Comparison of ENCODE assay signal across 8 mouse cellular contexts in the genomic region with DNA sequence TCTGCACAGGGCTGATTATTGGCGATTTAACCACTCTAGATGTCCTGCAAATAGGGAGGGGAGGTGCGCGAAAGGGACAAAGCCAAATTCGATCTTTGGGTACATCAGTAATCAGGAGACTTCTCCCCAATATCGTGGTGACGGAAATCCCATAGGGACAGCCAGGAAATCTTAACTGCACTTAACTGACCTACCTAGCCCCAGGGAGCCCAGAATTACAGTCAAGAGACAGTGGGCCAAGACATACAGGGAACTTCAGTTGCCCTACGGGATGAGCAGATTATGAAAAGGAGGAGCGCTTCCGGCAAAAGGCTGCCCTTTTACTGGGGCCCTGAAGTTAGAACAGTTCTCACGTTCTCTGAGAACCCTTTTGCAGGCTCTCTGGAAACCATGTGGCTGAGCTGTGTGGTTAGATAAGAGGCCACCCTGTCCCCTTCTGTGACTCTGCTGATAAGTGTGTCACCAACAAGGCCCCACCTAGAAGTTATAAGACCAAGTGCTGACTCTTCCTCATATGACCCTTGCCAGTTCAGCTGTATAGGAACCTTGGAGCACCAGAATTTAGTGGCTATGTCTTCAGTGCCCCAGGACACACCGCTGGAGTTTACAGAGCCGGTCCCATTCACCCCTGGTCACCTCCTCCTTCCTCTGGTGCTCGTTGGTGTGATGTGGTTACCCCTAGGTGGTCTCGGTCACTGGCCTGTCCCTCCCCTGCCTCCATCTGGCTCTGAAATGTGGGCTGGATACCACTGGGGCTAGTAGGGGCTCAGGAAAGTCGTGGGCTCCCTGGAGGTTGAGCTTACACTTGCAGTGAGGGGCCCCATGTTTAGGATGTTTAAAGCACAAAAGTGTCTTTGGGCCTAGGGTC. TPM values are rescaled to one million over a fixed set of nuclear protein-coding genes. Genes with fewer than 3 reads are reported as not detected.
DNase-seq lines count a peak whose midpoint lies in the region; ATAC-seq and TF ChIP-seq lines count a peak whose summit lies in the region.

No protein-coding gene starts in this region.

- peak overlapping the region; percentile 51 for H3K4me3 ChIP-seq in lung, embryonic 14.5 days (ENCODE audit: low read depth, low read length)
- H3K4me3 ChIP-seq in embryonic facial prominence, embryonic 11.5 days (ENCODE audit: low read depth, low read length), result peak overlapping the region; percentile 41
- H3K4me3 ChIP-seq in limb, embryonic 10.5 days, result peak overlapping the region; percentile 58
- H3K4me3 ChIP-seq in small intestine, adult 2 months (ENCODE audit: low read depth, low read length), result peak overlapping the region; percentile 6; the same call in 1 of the 2 replicates

- no peaks in the 10 kb centered on the region for H3K9me3 ChIP-seq in lung, embryonic 14.5 days (ENCODE audit: low read depth, low read length)
- H3K9me3 ChIP-seq in embryonic facial prominence, embryonic 11.5 days (replicated peaks; ENCODE audit: control insufficient read depth, low read length), result no peaks in the 10 kb centered on the region
- H3K9me3 ChIP-seq in limb, embryonic 10.5 days (replicated peaks), result no peaks in the 10 kb centered on the region

- no peak for TF ChIP-seq CTCF in lung, embryonic 14.5 days (IDR thresholded peaks at IDR 0.05; ENCODE audit: low read depth)
- no peak for TF ChIP-seq CTCF in small intestine, adult 2 months (IDR thresholded peaks at IDR 0.05; ENCODE audit: extremely low read depth, insufficient read length, insufficient replicate concordance, low read depth, low read length)

- H3K27ac ChIP-seq in lung, embryonic 14.5 days (ENCODE audit: low read depth), result peak overlapping the region; percentile 87
- 0 out of 2 replicates have a peak overlapping the region, but pooled peaks have one; percentile 44 for H3K27ac ChIP-seq in embryonic facial prominence, embryonic 11.5 days (replicated peaks; ENCODE audit: low read depth, low read length)
- peak overlapping the region; percentile 90 for H3K27ac ChIP-seq in limb, embryonic 10.5 days
- H3K27ac ChIP-seq in small intestine, adult 2 months (ENCODE audit: insufficient read depth, low read depth, low read length), result peak overlapping the region; percentile 63

- intact Hi-C loops in left cerebral cortex, postnatal 4 days (cut with DNase I), result no loop called here

- TF ChIP-seq POLR2A in small intestine, adult 2 months (IDR thresholded peaks at IDR 0.05; ENCODE audit: low read depth, low read length), result no peak

- peak overlapping the region; percentile 75 for H3K9ac ChIP-seq in lung, embryonic 14.5 days
- peak overlapping the region; percentile 80 for H3K9ac ChIP-seq in embryonic facial prominence, embryonic 11.5 days (replicated peaks; ENCODE audit: low read length)

- ATAC-seq in lung, embryonic 14.5 days (ENCODE audit: insufficient read depth), result no peak
- ATAC-seq in embryonic facial prominence, embryonic 11.5 days (replicated peaks; ENCODE audit: insufficient number of reproducible peaks, low FRiP score, low TSS enrichment, low read depth), result no peak

- DNase-seq in lung, embryonic 14.5 days, result peak; percentile 36
- DNase-seq in lung, postnatal 36 days, result no peak
- DNase-seq in embryonic facial prominence, embryonic 11.5 days (ENCODE audit: low spot score), result no peak
- no peak for DNase-seq in limb, embryonic 10.5 days (ENCODE audit: low spot score)
- no peak for DNase-seq in frontal cortex, postnatal 14 days (ENCODE audit: low spot score in 2 of 2)
- DNase-seq in left cerebral cortex, postnatal 4 days, result no peak
- no peak for DNase-seq in left cerebral cortex, adult 8-10 months (ENCODE audit: low spot score in 2 of 2)

- H3K27me3 ChIP-seq in lung, embryonic 14.5 days (ENCODE audit: insufficient read depth, low read length), result no peaks in the 10 kb centered on the region
- H3K27me3 ChIP-seq in embryonic facial prominence, embryonic 11.5 days (ENCODE audit: control insufficient read depth, insufficient read depth, low read length), result peaks cover 4% of the 10 kb centered on the region; the same call in 1 of the 2 replicates
- H3K27me3 ChIP-seq in limb, embryonic 10.5 days (ENCODE audit: low read depth, poor library complexity, severe bottlenecking), result peaks cover 26% of the 10 kb centered on the region
- H3K27me3 ChIP-seq in small intestine, adult 2 months (ENCODE audit: control insufficient read depth, insufficient read depth, low read length), result 0 out of 2 replicates have a peak, but pooled peaks cover 3% of the 10 kb centered on the region

- peaks cover 8% of the 10 kb centered on the region for H3K4me1 ChIP-seq in lung, embryonic 14.5 days (ENCODE audit: insufficient read depth)
- peaks cover 1% of the 10 kb centered on the region for H3K4me1 ChIP-seq in embryonic facial prominence, embryonic 11.5 days (ENCODE audit: control insufficient read depth, insufficient read depth, low read length)
- H3K4me1 ChIP-seq in limb, embryonic 10.5 days, result peaks cover 45% of the 10 kb centered on the region
- peaks cover 22% of the 10 kb centered on the region for H3K4me1 ChIP-seq in small intestine, adult 2 months (ENCODE audit: control insufficient read depth, insufficient read depth, insufficient read length, low read length)

- 44% methylated on average over 15 of the region's 15 CpGs for WGBS in lung, embryonic 14.5 days
- WGBS in embryonic facial prominence, embryonic 11.5 days, result 66% methylated on average over 15 of the region's 15 CpGs
- WGBS in limb, embryonic 10.5 days, result 66% methylated on average over 15 of the region's 15 CpGs
- WGBS in small intestine, adult 2 months, result 63% methylated on average over 15 of the region's 15 CpGs

- H3K4me2 ChIP-seq in lung, embryonic 14.5 days, result peak overlapping the region; percentile 68
- H3K4me2 ChIP-seq in embryonic facial prominence, embryonic 11.5 days (ENCODE audit: low read depth, low read length), result peak overlapping the region; percentile 76; the same call in 1 of the 2 replicates

- H3K36me3 ChIP-seq in lung, embryonic 14.5 days (ENCODE audit: insufficient read depth), result peaks cover under 1% of the 10 kb centered on the region; the same call in 1 of the 2 replicates
- H3K36me3 ChIP-seq in embryonic facial prominence, embryonic 11.5 days (replicated peaks; ENCODE audit: control insufficient read depth, insufficient read depth, low read depth, low read length), result no peaks in the 10 kb centered on the region
- H3K36me3 ChIP-seq in limb, embryonic 10.5 days, result no peaks in the 10 kb centered on the region
- H3K36me3 ChIP-seq in small intestine, adult 2 months (ENCODE audit: control insufficient read depth, insufficient read depth, low read length), result no peaks in the 10 kb centered on the region

RNA-seq across cellular contexts. Expression of gene Smdt1, which starts 3.1 kb away (rescaled TPM):
- polyA plus RNA-seq in lung, embryonic 14.5 days (2014; fragmentation: Nextera tagmentation; extraction: Ambion mirVana), result 218 and 226 TPM in 2 replicates
- polyA plus RNA-seq in embryonic facial prominence, embryonic 11.5 days (2014; fragmentation: Nextera tagmentation; extraction: Ambion mirVana), result 214 and 227 TPM in 2 replicates
- polyA plus RNA-seq in limb, embryonic 10.5 days (2016; fragmentation: Nextera tagmentation; extraction: Ambion mirVana), result 211 and 212 TPM in 2 replicates
- polyA plus RNA-seq in small intestine, adult 2 months (2012; rRNA removed), result 200 and 394 TPM in 2 replicates
- 100 to 1,000 TPM; 122 to 125 TPM for total RNA-seq in left cerebral cortex, postnatal 4 days (2021)
- 100 to 1,000 TPM; 143 to 154 (median 149) TPM for total RNA-seq in left cerebral cortex, adult 8-10 months (2022)

RNA-seq across cellular contexts. Expression of gene Pheta2, which starts 3.2 kb away (rescaled TPM):
- 13.8 and 14.4 TPM in 2 replicates for polyA plus RNA-seq in lung, embryonic 14.5 days (2014; fragmentation: Nextera tagmentation; extraction: Ambion mirVana)
- polyA plus RNA-seq in embryonic facial prominence, embryonic 11.5 days (2014; fragmentation: Nextera tagmentation; extraction: Ambion mirVana), result 3.6 and 3.7 TPM in 2 replicates
- polyA plus RNA-seq in limb, embryonic 10.5 days (2016; fragmentation: Nextera tagmentation; extraction: Ambion mirVana), result 5.4 and 7.4 TPM in 2 replicates
- polyA plus RNA-seq in small intestine, adult 2 months (2012; rRNA removed), result 0.42 and 0.56 TPM in 2 replicates
- total RNA-seq in left cerebral cortex, postnatal 4 days (2021), result 1 to 10 TPM; 1.1 to 1.2 TPM
- total RNA-seq in left cerebral cortex, adult 8-10 months (2022), result under 1 TPM; 0.26 to 0.58 (median 0.48) TPM

RNA-seq across cellular contexts. Expression of gene Naga, which starts 3.2 kb away (rescaled TPM):
- 40.3 and 45.9 TPM in 2 replicates for polyA plus RNA-seq in lung, embryonic 14.5 days (2014; fragmentation: Nextera tagmentation; extraction: Ambion mirVana)
- polyA plus RNA-seq in embryonic facial prominence, embryonic 11.5 days (2014; fragmentation: Nextera tagmentation; extraction: Ambion mirVana), result 26.9 and 30.6 TPM in 2 replicates
- 19.0 and 29.2 TPM in 2 replicates for polyA plus RNA-seq in limb, embryonic 10.5 days (2016; fragmentation: Nextera tagmentation; extraction: Ambion mirVana)
- polyA plus RNA-seq in small intestine, adult 2 months (2012; rRNA removed), result 83.2 and 196 TPM in 2 replicates
- 10 to 100 TPM; 32.1 to 33.6 TPM for total RNA-seq in left cerebral cortex, postnatal 4 days (2021)
- 10 to 100 TPM; 37.8 to 45.2 (median 42.4) TPM for total RNA-seq in left cerebral cortex, adult 8-10 months (2022)

RNA-seq across cellular contexts. Expression of gene Ndufa6, which starts 12.2 kb away (rescaled TPM):
- polyA plus RNA-seq in lung, embryonic 14.5 days (2014; fragmentation: Nextera tagmentation; extraction: Ambion mirVana), result 289 and 322 TPM in 2 replicates
- polyA plus RNA-seq in embryonic facial prominence, embryonic 11.5 days (2014; fragmentation: Nextera tagmentation; extraction: Ambion mirVana), result 271 and 281 TPM in 2 replicates
- 243 and 262 TPM in 2 replicates for polyA plus RNA-seq in limb, embryonic 10.5 days (2016; fragmentation: Nextera tagmentation; extraction: Ambion mirVana)
- polyA plus RNA-seq in small intestine, adult 2 months (2012; rRNA removed), result 410 and 669 TPM in 2 replicates
- 100 to 1,000 TPM; 161 to 174 TPM for total RNA-seq in left cerebral cortex, postnatal 4 days (2021)
- 100 to 1,000 TPM; 170 to 203 (median 184) TPM for total RNA-seq in left cerebral cortex, adult 8-10 months (2022)

RNA-seq across cellular contexts. Expression of gene Cyp2d22, which starts 38.2 kb away (rescaled TPM):
- polyA plus RNA-seq in lung, embryonic 14.5 days (2014; fragmentation: Nextera tagmentation; extraction: Ambion mirVana), result 4.1 and 5.5 TPM in 2 replicates
- 1.4 and 2.2 TPM in 2 replicates for polyA plus RNA-seq in embryonic facial prominence, embryonic 11.5 days (2014; fragmentation: Nextera tagmentation; extraction: Ambion mirVana)
- polyA plus RNA-seq in limb, embryonic 10.5 days (2016; fragmentation: Nextera tagmentation; extraction: Ambion mirVana), result 0.80 and 2.9 TPM in 2 replicates
- polyA plus RNA-seq in small intestine, adult 2 months (2012; rRNA removed), result 18.5 and 67.5 TPM in 2 replicates
- total RNA-seq in left cerebral cortex, postnatal 4 days (2021), result 1 to 10 TPM; 5.3 to 7.0 TPM
- 10 to 100 TPM; 39.7 to 44.8 (median 40.7) TPM for total RNA-seq in left cerebral cortex, adult 8-10 months (2022)

Comparison
In these comparisons a context has a peak if more than half of its experiments do, and no peak if none do; other contexts are left out.
1. H3K4me3 ChIP-seq: peak in every context shown above with its lines; median percentile 58 in limb, embryonic 10.5 days; 51 in lung, embryonic 14.5 days; 41 in embryonic facial prominence, embryonic 11.5 days; 6 in small intestine, adult 2 months.